Mouse (Mus musculus) liver, embryonic 13.5 days (tissue): ENCODE results near the gene BC035947. TPM values are rescaled to one million over a fixed set of nuclear protein-coding genes. Genes with fewer than 3 reads are reported as not detected.
"Not testable (repeated sequence)": the region's sequence is repeated elsewhere in the genome, so short reads cannot be mapped to it uniquely, and the experiment has no call there.

Experiments
- ATAC-seq: fragments of 200-750 bp; cut with Nextera tagmentation; 2 replicates; pipeline ENCODE4 v1.8.0; 2017; ENCODE audit warnings: low read depth, mild to moderate bottlenecking, moderate number of reproducible peaks, moderate library complexity
- DNase-seq: peaks from one replicate; pipeline ENCODE4 v3.0.0; 2022
- H3K27ac ChIP-seq: fragments of 300-500 bp; sonication (generic); 2 replicates; pipeline ENCODE4 v1.5.1; 2015; ENCODE audit warnings: moderate library complexity, mild to moderate bottlenecking, inconsistent platforms
- H3K27me3 ChIP-seq: fragments of 300-500 bp; sonication (generic); 2 replicates; pipeline ENCODE4 v1.6.1; 2015; ENCODE audit warnings: mild to moderate bottlenecking, inconsistent platforms
- H3K36me3 ChIP-seq: fragments of 300-500 bp; sonication (generic); 2 replicates; pipeline ENCODE4 v1.6.1; 2015; ENCODE audit warnings: mild to moderate bottlenecking, inconsistent platforms
- H3K4me1 ChIP-seq: fragments of 300-500 bp; sonication (generic); replicated peaks from 2 replicates; pipeline ENCODE4 v1.6.1; 2015; ENCODE audit warnings: inconsistent platforms
- H3K4me2 ChIP-seq: fragments of 300-500 bp; sonication (generic); 2 replicates; pipeline ENCODE4 v1.6.1; 2015; ENCODE audit warnings: inconsistent platforms, mild to moderate bottlenecking, moderate library complexity
- H3K4me3 ChIP-seq: fragments of 300-500 bp; sonication (generic); replicated peaks from 2 replicates; pipeline ENCODE4 v1.5.1; 2015; ENCODE audit warnings: mild to moderate bottlenecking, inconsistent platforms
- H3K9ac ChIP-seq: fragments of 300-500 bp; sonication (generic); 2 replicates; pipeline ENCODE4 v1.6.1; 2015; ENCODE audit warnings: mild to moderate bottlenecking, inconsistent platforms
- H3K9me3 ChIP-seq: fragments of 300-500 bp; sonication (generic); replicated peaks from 2 replicates; pipeline ENCODE4 v1.6.1; 2016; ENCODE audit warnings: inconsistent platforms
- WGBS: fragments of 180-500 bp; shearing (Covaris S2); methylation state at CpG from one replicate; pipeline ENCODE4 v1.1.7; 2015; ENCODE audit not compliant: insufficient replicate concordance; 5-methylcytosine and 5-hydroxymethylcytosine counted together
- polyA plus RNA-seq: library from polyadenylated mRNA; unstranded; fragments of >200 nt; fragmentation: Nextera tagmentation; extraction: Ambion mirVana; gene quantifications from 2 replicates; pipeline ENCODE4 v1.2.1, GENCODE M21; 2015

The BC035947 gene
- polyA plus RNA-seq, 1 experiment from 2014 or later, result not detected

- H3K9ac ChIP-seq, result no peak overlapping the region
- H3K4me2 ChIP-seq, result no peak overlapping the region
- H3K27me3 ChIP-seq, result no peaks in the 10 kb centered on the region
- H3K4me3 ChIP-seq, result no peak overlapping the region
- H3K9me3 ChIP-seq, result no peaks in the 10 kb centered on the region
- ATAC-seq (no peak), DNase-seq (no peak)
- 77% methylated on average over 15 of the region's 15 CpGs for WGBS
- H3K4me1 ChIP-seq, result peaks cover 23% of the 10 kb centered on the region
- H3K27ac ChIP-seq, result no peak overlapping the region
- no peaks in the 10 kb centered on the region for H3K36me3 ChIP-seq
Measured at GRCm38 (mm10) chr1:78532184-78532800, 20.3 kb upstream of the BC035947 start.

- no peaks in the 10 kb centered on the region for H3K36me3 ChIP-seq
- DNase-seq (no peak), ATAC-seq (no peak)
- H3K4me2 ChIP-seq, result no peak overlapping the region
- H3K4me3 ChIP-seq, result no peak overlapping the region
- H3K9me3 ChIP-seq, result no peaks in the 10 kb centered on the region
- WGBS, result 63% methylated on average over 7 of the region's 7 CpGs
- no peak overlapping the region for H3K27ac ChIP-seq
- peaks cover 18% of the 10 kb centered on the region for H3K4me1 ChIP-seq
- H3K27me3 ChIP-seq, result no peaks in the 10 kb centered on the region
- no peak overlapping the region for H3K9ac ChIP-seq
Measured at GRCm38 (mm10) chr1:78530500-78531215, 18.7 kb upstream of the BC035947 start.

GRCm38 (mm10) chr1:78529011-78529410 is 17.1 kb upstream of the BC035947 start:
- Histone ChIP-seq H3K4me2 (no peak overlapping the region), H3K27ac (no peak overlapping the region), H3K4me1 (0 out of 2 replicates have a peak, but pooled peaks cover 4% of the 10 kb centered on the region), H3K27me3 (no peaks in the 10 kb centered on the region), H3K4me3 (no peak overlapping the region), H3K9ac (no peak overlapping the region), H3K9me3 (no peaks in the 10 kb centered on the region), H3K36me3 (no peaks in the 10 kb centered on the region)
- no peak for ATAC-seq
- WGBS, result 71% methylated on average over 8 of the region's 8 CpGs
- no peak for DNase-seq

- no peak for ATAC-seq
Measured at GRCm38 (mm10) chr1:78528356-78528755, 16.4 kb upstream of the BC035947 start.

GRCm38 (mm10) chr1:78525189-78525886 is 13.4 kb upstream of the BC035947 start:
- H3K4me1 ChIP-seq, result no peaks in the 10 kb centered on the region
- H3K9ac ChIP-seq, result no peak overlapping the region
- no peaks in the 10 kb centered on the region for H3K27me3 ChIP-seq
- no peak overlapping the region for H3K4me2 ChIP-seq
- H3K36me3 ChIP-seq, result no peaks in the 10 kb centered on the region
- no peak for ATAC-seq
- DNase-seq, result no peak
- no peak overlapping the region for H3K27ac ChIP-seq
- no peak overlapping the region for H3K4me3 ChIP-seq
- no peaks in the 10 kb centered on the region for H3K9me3 ChIP-seq
- WGBS, result 47% methylated on average over 23 of the region's 23 CpGs

More at GRCm38 (mm10) chr1:78528356-78528755, 16.4 kb upstream of the BC035947 start:
- Histone ChIP-seq H3K4me2 (no peak overlapping the region), H3K36me3 (no peaks in the 10 kb centered on the region), H3K4me3 (no peak overlapping the region), H3K4me1 (no peaks in the 10 kb centered on the region), H3K9me3 (no peaks in the 10 kb centered on the region), H3K27me3 (no peaks in the 10 kb centered on the region), H3K9ac (no peak overlapping the region), H3K27ac (no peak overlapping the region)
- WGBS, result 76% methylated on average over 3 of the region's 3 CpGs
- DNase-seq, result no peak

GRCm38 (mm10) chr1:78518907-78519306 is 6.9 kb upstream of the BC035947 start:
- Histone ChIP-seq H3K4me1 (no peaks in the 10 kb centered on the region), H3K4me2 (no peak overlapping the region), H3K9ac (no peak overlapping the region), H3K36me3 (no peaks in the 10 kb centered on the region), H3K27me3 (no peaks in the 10 kb centered on the region), H3K27ac (no peak overlapping the region), H3K4me3 (no peak overlapping the region), H3K9me3 (no peaks in the 10 kb centered on the region)
- no peak for ATAC-seq
- DNase-seq, result no peak
- 75% methylated on average over 7 of the region's 7 CpGs for WGBS

- DNase-seq (no peak), ATAC-seq (no peak)
- 53% methylated on average over 8 of the region's 8 CpGs for WGBS
Measured at GRCm38 (mm10) chr1:78512756-78513155, 798 bp upstream of the BC035947 start.

GRCm38 (mm10) chr1:78510862-78511261 is 1.1 kb downstream of the BC035947 start, which contains the start of gene Mogat1:
Gene Mogat1 (plus strand): TSS chr1:78510991.
- WGBS, result 54% methylated on average over 5 of the region's 5 CpGs
- Histone ChIP-seq H3K4me3 (no peak within 1 kb of the TSS), H3K27me3 (peaks cover 13% of the 10 kb centered on the region), H3K9me3 (no peaks in the 10 kb centered on the region), H3K27ac (no peak within 1 kb of the TSS), H3K4me2 (peak within 1 kb of the TSS; percentile 28), H3K36me3 (no peaks in the 10 kb centered on the region), H3K4me1 (0 out of 2 replicates have a peak, but pooled peaks cover 2% of the 10 kb centered on the region), H3K9ac (no peak within 1 kb of the TSS)
- ATAC-seq, result no peak
- no peak for DNase-seq

More at GRCm38 (mm10) chr1:78512756-78513155, 798 bp upstream of the BC035947 start:
- no peak overlapping the region for H3K9ac ChIP-seq
- no peak overlapping the region for H3K4me3 ChIP-seq
- H3K27me3 ChIP-seq, result peaks cover 13% of the 10 kb centered on the region
- H3K9me3 ChIP-seq, result no peaks in the 10 kb centered on the region
- no peak overlapping the region for H3K27ac ChIP-seq
- no peak overlapping the region for H3K4me2 ChIP-seq
- H3K4me1 ChIP-seq, result 0 out of 2 replicates have a peak, but pooled peaks cover 2% of the 10 kb centered on the region
- H3K36me3 ChIP-seq, result no peaks in the 10 kb centered on the region

GRCm38 (mm10) chr1:78507137-78507536 is 4.8 kb downstream of the BC035947 start:
- Histone ChIP-seq H3K27ac (no peak overlapping the region), H3K4me2 (no peak overlapping the region), H3K9me3 (no peaks in the 10 kb centered on the region), H3K27me3 (peaks cover 13% of the 10 kb centered on the region), H3K36me3 (no peaks in the 10 kb centered on the region), H3K4me3 (no peak overlapping the region), H3K4me1 (0 out of 2 replicates have a peak, but pooled peaks cover 2% of the 10 kb centered on the region), H3K9ac (no peak overlapping the region)
- whole genome bisulfite sequencing, result 41% methylated on average over 1 of the region's 1 CpGs
- no peak for ATAC-seq
- no peak for DNase-seq

- no peak for DNase-seq
- H3K4me3 ChIP-seq, result no peak overlapping the region
- H3K4me2 ChIP-seq, result no peak overlapping the region
- no peaks in the 10 kb centered on the region for H3K36me3 ChIP-seq
- 74% methylated on average over 6 of the region's 6 CpGs for WGBS
- no peak overlapping the region for H3K9ac ChIP-seq
- no peak for ATAC-seq
- H3K27me3 ChIP-seq, result no peaks in the 10 kb centered on the region
- H3K27ac ChIP-seq, result no peak overlapping the region
- no peaks in the 10 kb centered on the region for H3K4me1 ChIP-seq
- no peaks in the 10 kb centered on the region for H3K9me3 ChIP-seq
Measured at GRCm38 (mm10) chr1:78502527-78502926, 9.4 kb downstream of the BC035947 start.

GRCm38 (mm10) chr1:78501856-78502255 is 10.1 kb downstream of the BC035947 start:
- DNase-seq, H3K4me2 ChIP-seq, H3K9ac ChIP-seq, ATAC-seq, H3K4me1 ChIP-seq, H3K4me3 ChIP-seq, H3K36me3 ChIP-seq, H3K9me3 ChIP-seq, H3K27me3 ChIP-seq, H3K27ac ChIP-seq: not testable (repeated sequence)
- 78% methylated on average over 12 of the region's 12 CpGs for WGBS
